Mouse (Mus musculus) CD4-positive helper T cell, adult 2 months (primary cell): ENCODE results near the gene Ddx41.
A peak's percentile ranks its signal among the peaks of the same experiment; 100 is the strongest.

ENCODE experiments used
- DNase-seq: peaks from one replicate; pipeline ENCODE4 v3.0.0-alpha.2; 2012; ENCODE audit warnings: low read depth, missing footprints, low spot score

Ddx41 gene

DNA sequence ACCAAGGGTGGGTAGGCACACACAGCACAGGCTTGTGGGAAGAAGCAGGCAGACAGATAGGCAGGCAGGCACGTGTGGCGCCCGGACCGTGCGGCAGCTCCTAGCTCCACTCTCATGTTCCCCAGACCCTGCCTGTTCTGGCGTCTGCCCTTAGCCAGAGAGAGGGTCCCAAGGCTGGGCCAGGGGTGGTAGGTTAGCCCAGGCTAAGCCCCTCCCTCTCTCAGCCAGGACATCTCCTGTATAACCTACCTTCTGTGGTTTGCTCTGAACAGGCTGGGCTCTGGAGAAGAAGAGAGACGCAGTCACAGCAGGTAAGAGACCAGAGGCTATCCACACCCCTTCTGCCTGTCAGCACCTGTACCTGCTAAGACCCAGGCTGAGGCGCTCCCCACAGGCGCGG is 27.9 kb downstream of the Ddx41 start:
- DNase-seq = no peak

GRCm38 (mm10) chr13:55507877-55508276 is 28.6 kb downstream of the Ddx41 start:
- DNase-seq = no peak

GRCm38 (mm10) chr13:55506697-55507096 is 29.8 kb downstream of the Ddx41 start:
- no peak for DNase-seq

DNA sequence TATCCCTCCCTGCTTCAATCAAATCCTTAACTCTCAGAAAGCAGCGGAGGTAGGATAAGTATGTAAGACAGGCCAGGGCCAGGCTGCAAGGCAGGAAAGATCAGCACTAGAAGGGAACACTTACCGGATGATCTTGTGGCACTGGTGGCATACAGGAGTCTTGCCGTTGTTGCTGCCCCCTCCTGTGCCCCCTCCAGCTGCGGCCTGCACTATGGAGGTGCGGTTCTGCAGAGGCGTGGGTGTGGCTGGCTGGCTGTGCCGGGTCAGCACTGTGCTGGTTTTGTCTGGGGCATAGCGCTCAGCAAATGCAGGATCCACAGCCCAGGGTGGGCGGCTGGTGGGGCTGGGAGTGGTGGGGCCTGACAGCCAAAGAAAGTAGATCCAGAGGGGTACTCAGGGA is 30.6 kb downstream of the Ddx41 start:
- DNase-seq = no peak

DNA sequence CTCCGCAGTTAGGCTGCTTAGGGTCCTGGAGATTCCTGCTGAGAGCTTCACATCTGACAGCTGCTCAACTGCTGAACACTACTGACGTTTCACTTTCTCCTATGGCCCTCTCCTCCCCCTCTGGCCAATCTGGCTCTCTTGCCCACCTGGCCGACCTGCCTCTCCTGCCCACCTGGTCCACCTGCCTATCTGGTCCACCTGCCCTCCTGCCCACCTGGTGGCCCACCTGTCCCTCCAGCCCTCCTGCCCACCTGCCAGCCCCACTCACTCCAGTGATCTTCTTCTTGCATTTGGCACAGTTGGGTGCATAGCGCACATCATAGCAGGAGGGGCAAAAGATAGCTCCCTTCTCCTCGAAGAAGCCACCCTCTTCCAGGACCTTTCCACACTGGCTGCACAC is 32.1 kb downstream of the Ddx41 start:
- DNase-seq = no peak

- DNase-seq = no peak
Measured at GRCm38 (mm10) chr13:55502405-55502804, 34.1 kb downstream of the Ddx41 start.

DNA sequence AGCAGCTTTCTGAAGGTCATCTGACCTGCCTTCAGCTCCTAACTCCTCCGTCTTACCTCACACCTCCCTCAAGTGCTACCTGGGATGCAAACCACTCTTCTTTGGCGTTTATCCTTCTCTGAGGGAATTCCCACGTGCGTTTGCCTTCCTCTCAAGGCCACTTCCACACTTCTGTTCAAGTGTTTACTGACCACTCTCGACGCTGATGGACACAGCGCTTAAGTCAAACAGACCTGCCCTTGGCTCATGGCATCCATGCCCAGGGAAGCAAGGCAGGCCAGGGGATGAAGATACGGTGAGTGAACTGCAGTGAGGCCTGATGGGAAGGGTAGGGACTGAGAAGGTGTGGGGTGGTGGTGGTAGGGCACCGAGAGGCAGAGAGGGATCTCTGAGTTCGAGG is 35.9 kb downstream of the Ddx41 start:
- DNase-seq = no peak

GRCm38 (mm10) chr13:55498906-55499305 is 37.6 kb downstream of the Ddx41 start:
- no peak for DNase-seq

DNA sequence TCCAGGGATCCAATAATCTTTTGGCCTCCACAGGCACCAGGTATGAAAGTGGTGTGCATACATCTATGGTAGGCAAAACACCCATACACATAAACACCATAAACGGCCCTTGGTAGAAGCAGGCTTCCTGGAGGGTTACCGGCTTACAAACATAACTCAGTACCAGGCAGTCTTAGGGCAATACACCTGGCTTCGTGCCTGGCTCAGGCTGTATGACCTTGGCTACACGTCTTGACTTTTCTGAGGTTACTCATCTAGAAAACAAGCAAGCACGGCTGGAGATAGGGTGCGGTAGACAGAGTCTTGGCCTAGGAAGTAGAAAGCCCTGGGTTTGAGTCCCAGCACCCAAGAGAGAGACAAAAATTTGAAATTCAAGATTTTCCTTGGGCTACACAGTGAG is 39.8 kb downstream of the Ddx41 start:
- DNase-seq = no peak

DNA sequence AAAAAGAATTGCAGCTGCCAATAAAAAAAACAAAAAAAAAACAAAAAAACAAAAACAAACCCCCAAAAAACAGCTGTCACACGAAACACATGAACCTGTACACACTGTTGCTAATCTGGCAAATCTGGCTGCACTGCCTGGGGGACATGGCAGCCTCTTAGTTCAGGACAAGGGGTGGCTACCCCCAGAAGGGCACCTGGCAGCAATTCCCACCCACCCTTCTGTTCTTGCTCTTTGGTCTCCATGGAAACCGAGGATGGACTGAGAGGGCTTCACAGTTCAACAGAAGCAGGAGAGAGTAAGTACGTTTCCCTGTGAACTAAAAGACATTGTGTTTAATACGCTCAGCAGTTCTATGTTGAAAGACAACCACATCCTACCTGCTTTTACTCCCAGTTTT is 40.8 kb downstream of the Ddx41 start:
- no peak for DNase-seq

- no peak for DNase-seq
Measured at GRCm38 (mm10) chr13:55494883-55495621, 41.4 kb downstream of the Ddx41 start.

DNA sequence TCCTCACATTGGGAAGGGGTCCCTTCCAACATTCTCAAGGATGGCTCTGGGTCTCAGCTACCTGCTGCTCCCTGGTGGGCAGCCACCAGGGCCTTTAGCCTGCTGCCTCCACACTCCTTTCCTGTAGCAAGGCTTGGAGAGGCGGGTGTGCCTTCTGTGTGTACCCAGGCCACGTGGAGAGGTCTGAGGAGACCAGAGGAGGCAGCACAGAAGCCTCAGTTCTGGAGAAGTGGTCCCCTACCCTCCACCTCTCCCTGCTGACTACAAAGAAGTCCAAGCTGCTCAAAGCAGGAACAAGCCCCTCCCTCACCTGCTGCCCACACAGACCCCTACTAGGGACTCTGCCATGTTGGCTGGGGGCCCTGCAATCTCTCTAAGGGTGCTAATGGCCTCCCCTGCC is 42.2 kb downstream of the Ddx41 start:
- no peak for DNase-seq

DNA sequence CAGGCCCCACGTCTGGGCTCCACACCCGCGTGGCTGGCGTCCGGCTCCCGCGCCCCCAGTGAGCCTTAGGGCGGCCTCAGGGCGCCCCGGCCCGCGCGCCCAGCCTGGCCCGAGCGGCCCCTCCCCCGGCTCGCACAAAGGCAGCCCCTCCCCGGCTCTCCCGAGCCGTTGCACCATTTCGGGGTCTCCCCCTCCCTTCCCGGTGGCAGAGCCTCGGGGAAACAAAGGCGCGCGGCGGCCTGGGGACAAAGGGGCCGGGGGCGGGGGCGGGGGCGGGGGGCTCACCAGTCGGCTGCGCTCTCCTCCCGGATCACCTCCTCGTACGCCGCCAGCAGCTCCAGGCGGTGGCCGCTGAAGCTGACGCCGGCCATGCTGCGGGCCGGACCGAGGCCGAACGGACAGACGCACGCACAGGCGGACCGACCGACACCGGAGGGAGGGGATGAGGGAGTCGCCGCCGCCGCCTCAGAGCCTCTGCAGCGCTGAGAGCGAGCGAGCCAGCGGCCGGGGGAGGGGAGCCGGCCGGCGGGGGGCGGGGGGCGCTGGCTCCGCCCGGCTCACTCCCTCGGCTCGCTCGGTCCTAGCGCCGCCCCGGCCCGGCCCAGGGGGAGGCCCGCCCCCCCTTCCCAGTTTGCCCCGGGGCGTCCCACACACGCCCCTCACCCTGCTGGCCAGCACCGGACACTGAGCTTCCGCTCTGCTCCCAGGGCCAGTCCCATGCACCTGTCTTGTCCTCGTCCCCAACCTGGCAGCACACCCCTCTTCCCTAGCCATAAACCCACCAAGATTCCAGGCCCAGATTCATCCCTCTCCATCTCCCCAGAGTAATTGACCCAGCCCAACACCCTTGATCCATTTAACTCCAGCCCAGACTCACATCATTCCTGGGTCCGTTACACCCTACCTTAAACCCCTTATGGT is 48.6 kb downstream of the Ddx41 start, which contains the start of gene Dbn1:
Gene Dbn1 (minus strand): TSS at position 534 of the 921 bp plus-strand sequence.
- no peak for DNase-seq

- DNase-seq = peak; percentile 34
Measured at GRCm38 (mm10) chr13:55486916-55487577, 49.4 kb downstream of the Ddx41 start.

- DNase-seq = no peak
Measured at GRCm38 (mm10) chr13:55486029-55486794, 50.2 kb downstream of the Ddx41 start.

GRCm38 (mm10) chr13:55484520-55485088 is 51.9 kb downstream of the Ddx41 start:
- DNase-seq = no peak

GRCm38 (mm10) chr13:55483593-55483992 is 52.9 kb downstream of the Ddx41 start:
- no peak for DNase-seq

- DNase-seq = no peak
Measured at GRCm38 (mm10) chr13:55483071-55483470, 53.4 kb downstream of the Ddx41 start.

DNA sequence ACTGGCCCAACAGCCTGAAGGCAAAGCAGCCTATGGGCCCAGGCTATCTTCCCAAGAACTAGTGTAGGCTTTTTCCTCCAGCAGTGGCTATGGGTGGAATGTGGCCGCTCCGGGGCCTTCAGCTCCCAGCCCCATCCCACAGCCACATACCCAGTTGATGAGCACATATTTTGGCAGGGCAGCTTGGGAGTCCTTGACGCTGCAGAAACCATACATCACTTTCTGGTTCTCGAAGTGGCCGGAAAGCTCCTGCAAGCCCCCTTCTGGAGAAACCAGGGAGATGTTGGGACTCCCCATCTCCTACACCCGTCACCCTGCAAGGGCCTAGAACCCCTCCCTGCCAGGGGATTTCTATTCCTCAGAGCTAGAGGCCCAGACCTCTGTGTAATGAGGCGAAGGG is 53.9 kb downstream of the Ddx41 start:
- no peak for DNase-seq
